Mouse (Mus musculus): ENCODE data around the gene Acer1. TPM values are rescaled to one million over a fixed set of nuclear protein-coding genes. Genes with fewer than 3 reads are reported as not detected.
A peak's percentile ranks its signal among the peaks of the same experiment; 100 is the strongest.

The Acer1 gene
- polyA plus RNA-seq, 1 experiment from 2014 or later, result not detected

- H3K4me2 ChIP-seq (ENCODE audit: low read depth, low read length), result peak overlapping the region; percentile 99
- H3K27ac ChIP-seq (ENCODE audit: low read depth), result peak overlapping the region; percentile 64
- 71% methylated on average over 13 of the region's 13 CpGs for WGBS (ENCODE audit: insufficient replicate concordance)
- peaks cover 22% of the 10 kb centered on the region for H3K36me3 ChIP-seq (replicated peaks; ENCODE audit: insufficient read depth, low read length)
- H3K9me3 ChIP-seq (ENCODE audit: low read length), result no peaks in the 10 kb centered on the region
- no peaks in the 10 kb centered on the region for H3K27me3 ChIP-seq (ENCODE audit: insufficient read depth, low read length)
- peak overlapping the region; percentile 68 for H3K4me3 ChIP-seq (ENCODE audit: low read depth, low read length)
- no peak for DNase-seq
- TF ChIP-seq CTCF (IDR thresholded peaks at IDR 0.05; ENCODE audit: low read depth) (no peak), EP300 (IDR thresholded peaks at IDR 0.05; ENCODE audit: low read depth) (no peak)
- no peak for ATAC-seq
- H3K9ac ChIP-seq (replicated peaks), result peak overlapping the region; percentile 69
- peaks cover 19% of the 10 kb centered on the region for H3K4me1 ChIP-seq (ENCODE audit: insufficient read depth)
These were observed 30.4 kb upstream of the Acer1 start for GRCm38 (mm10) chr17:57012245-57012795.

- Histone ChIP-seq H3K9ac (replicated peaks) (peak within 1 kb of the TSS; percentile 93), H3K27ac (ENCODE audit: low read depth) (peak within 1 kb of the TSS; percentile 74), H3K9me3 (ENCODE audit: low read length) (no peaks in the 10 kb centered on the region), H3K4me1 (ENCODE audit: insufficient read depth) (peaks cover 19% of the 10 kb centered on the region), H3K4me3 (ENCODE audit: low read depth, low read length) (peak within 1 kb of the TSS; percentile 68), H3K4me2 (ENCODE audit: low read depth, low read length) (peak within 1 kb of the TSS; percentile 99), H3K27me3 (ENCODE audit: insufficient read depth, low read length) (no peaks in the 10 kb centered on the region), H3K36me3 (replicated peaks; ENCODE audit: insufficient read depth, low read length) (peaks cover 29% of the 10 kb centered on the region)
- under 1% methylated on average over 51 of the region's 51 CpGs for WGBS (ENCODE audit: insufficient replicate concordance)
- DNase-seq (peak; percentile 98), ATAC-seq (peak; percentile 90)
- TF ChIP-seq EP300 (IDR thresholded peaks at IDR 0.05; ENCODE audit: low read depth) (peak; percentile 69; the same call in 1 of the 2 replicates), CTCF (IDR thresholded peaks at IDR 0.05; ENCODE audit: low read depth) (peak; percentile 42)
These were observed 29.6 kb upstream of the Acer1 start, which contains the start of the genes Gtf2f1 and Gm17949 for GRCm38 (mm10) chr17:57011236-57012141. Gene Gtf2f1, minus strand, starts transcription at chr17:57011288. Gene Gm17949, plus strand, starts transcription at chr17:57011469.

GRCm38 (mm10) chr17:57010911-57011235, 28.9 kb upstream of the Acer1 start:
- H3K4me2 ChIP-seq (ENCODE audit: low read depth, low read length), result peak overlapping the region; percentile 99
- H3K4me3 ChIP-seq (ENCODE audit: low read depth, low read length), result peak overlapping the region; percentile 68
- H3K36me3 ChIP-seq (replicated peaks; ENCODE audit: insufficient read depth, low read length), result peaks cover 36% of the 10 kb centered on the region
- ATAC-seq (peak; percentile 64), DNase-seq (no peak)
- H3K4me1 ChIP-seq (ENCODE audit: insufficient read depth), result peaks cover 19% of the 10 kb centered on the region
- H3K9me3 ChIP-seq (ENCODE audit: low read length), result no peaks in the 10 kb centered on the region
- peak overlapping the region; percentile 93 for H3K9ac ChIP-seq (replicated peaks)
- peak overlapping the region; percentile 74 for H3K27ac ChIP-seq (ENCODE audit: low read depth)
- WGBS (ENCODE audit: insufficient replicate concordance), result 3% methylated on average over 19 of the region's 19 CpGs
- no peak for TF ChIP-seq CTCF (IDR thresholded peaks at IDR 0.05; ENCODE audit: low read depth)
- TF ChIP-seq EP300 (IDR thresholded peaks at IDR 0.05; ENCODE audit: low read depth), result no peak
- no peaks in the 10 kb centered on the region for H3K27me3 ChIP-seq (ENCODE audit: insufficient read depth, low read length)

GRCm38 (mm10) chr17:57007137-57007905, 25.4 kb upstream of the Acer1 start:
- Histone ChIP-seq H3K27ac (ENCODE audit: low read depth) (no peak overlapping the region), H3K9ac (replicated peaks) (no peak overlapping the region), H3K9me3 (ENCODE audit: low read length) (no peaks in the 10 kb centered on the region), H3K4me2 (ENCODE audit: low read depth, low read length) (no peak overlapping the region), H3K4me3 (ENCODE audit: low read depth, low read length) (no peak overlapping the region), H3K4me1 (ENCODE audit: insufficient read depth) (peaks cover 16% of the 10 kb centered on the region), H3K27me3 (ENCODE audit: insufficient read depth, low read length) (no peaks in the 10 kb centered on the region), H3K36me3 (replicated peaks; ENCODE audit: insufficient read depth, low read length) (peaks cover 62% of the 10 kb centered on the region)
- no peak for DNase-seq
- ATAC-seq, result no peak
- TF ChIP-seq CTCF (IDR thresholded peaks at IDR 0.05; ENCODE audit: low read depth) (peak; percentile 47; the same call in 1 of the 2 replicates), EP300 (IDR thresholded peaks at IDR 0.05; ENCODE audit: low read depth) (no peak)
- WGBS (ENCODE audit: insufficient replicate concordance), result 87% methylated on average over 13 of the region's 13 CpGs

GRCm38 (mm10) chr17:57003994-57004393, 22.1 kb upstream of the Acer1 start:
- Histone ChIP-seq H3K27ac (ENCODE audit: low read depth) (no peak overlapping the region), H3K4me1 (ENCODE audit: insufficient read depth) (no peaks in the 10 kb centered on the region), H3K9ac (replicated peaks) (no peak overlapping the region), H3K4me3 (ENCODE audit: low read depth, low read length) (no peak overlapping the region), H3K9me3 (ENCODE audit: low read length) (no peaks in the 10 kb centered on the region), H3K4me2 (ENCODE audit: low read depth, low read length) (no peak overlapping the region), H3K27me3 (ENCODE audit: insufficient read depth, low read length) (no peaks in the 10 kb centered on the region), H3K36me3 (replicated peaks; ENCODE audit: insufficient read depth, low read length) (peaks cover 59% of the 10 kb centered on the region)
- ATAC-seq, result peak; percentile 38
- TF ChIP-seq EP300 (IDR thresholded peaks at IDR 0.05; ENCODE audit: low read depth) (no peak), CTCF (IDR thresholded peaks at IDR 0.05; ENCODE audit: low read depth) (no peak)
- WGBS (ENCODE audit: insufficient replicate concordance), result 74% methylated on average over 7 of the region's 7 CpGs
- no peak for DNase-seq

GRCm38 (mm10) chr17:57001228-57001627, 19.3 kb upstream of the Acer1 start:
- no peaks in the 10 kb centered on the region for H3K9me3 ChIP-seq (ENCODE audit: low read length)
- peaks cover 8% of the 10 kb centered on the region for H3K4me1 ChIP-seq (ENCODE audit: insufficient read depth)
- H3K27me3 ChIP-seq (ENCODE audit: insufficient read depth, low read length), result no peaks in the 10 kb centered on the region
- H3K36me3 ChIP-seq (replicated peaks; ENCODE audit: insufficient read depth, low read length), result peaks cover 35% of the 10 kb centered on the region
- no peak overlapping the region for H3K9ac ChIP-seq (replicated peaks)
- no peak overlapping the region for H3K27ac ChIP-seq (ENCODE audit: low read depth)
- 54% methylated on average over 8 of the region's 8 CpGs for WGBS (ENCODE audit: insufficient replicate concordance)
- TF ChIP-seq CTCF (IDR thresholded peaks at IDR 0.05; ENCODE audit: low read depth) (no peak), EP300 (IDR thresholded peaks at IDR 0.05; ENCODE audit: low read depth) (no peak)
- H3K4me3 ChIP-seq (ENCODE audit: low read depth, low read length), result no peak overlapping the region
- ATAC-seq (no peak), DNase-seq (no peak)
- no peak overlapping the region for H3K4me2 ChIP-seq (ENCODE audit: low read depth, low read length)
